Mouse (Mus musculus) liver, adult (tissue): ENCODE measurements around the gene Phactr1.

Experiments
- GATA4 ChIP-seq: IDR thresholded peaks from 2 replicates; pipeline ENCODE4 v1.6.1; 2014; ENCODE audit warnings: mild to moderate bottlenecking, low read length; ENCODE audit not compliant: insufficient replicate concordance

Phactr1 gene

GRCm38 (mm10) chr13:42991164-42991563 lies 310.7 kb downstream of the Phactr1 start:
- TF ChIP-seq GATA4 = no peak

GRCm38 (mm10) chr13:42992306-42992705 lies 311.9 kb downstream of the Phactr1 start:
- TF ChIP-seq GATA4 = no peak

DNA sequence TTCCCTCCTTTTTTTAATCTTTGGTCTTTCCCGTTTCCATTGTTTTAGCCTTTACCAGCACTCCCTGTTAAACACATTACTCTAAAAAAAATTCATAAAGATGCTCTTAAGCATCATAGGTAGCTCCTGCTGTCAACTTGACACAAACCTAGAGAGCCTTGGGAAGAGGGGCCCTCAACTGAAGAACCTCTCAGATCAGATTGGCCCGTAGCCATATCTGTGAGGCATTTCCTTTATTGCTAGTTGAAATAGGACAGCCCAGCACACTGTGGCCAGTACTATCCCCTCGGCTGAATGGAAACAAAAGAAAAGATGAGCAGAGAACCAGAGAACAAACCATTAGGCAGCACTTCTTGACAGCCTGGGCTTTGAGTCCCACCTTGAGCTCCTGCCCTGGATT lies 313.9 kb downstream of the Phactr1 start:
- TF ChIP-seq GATA4 = no peak

DNA sequence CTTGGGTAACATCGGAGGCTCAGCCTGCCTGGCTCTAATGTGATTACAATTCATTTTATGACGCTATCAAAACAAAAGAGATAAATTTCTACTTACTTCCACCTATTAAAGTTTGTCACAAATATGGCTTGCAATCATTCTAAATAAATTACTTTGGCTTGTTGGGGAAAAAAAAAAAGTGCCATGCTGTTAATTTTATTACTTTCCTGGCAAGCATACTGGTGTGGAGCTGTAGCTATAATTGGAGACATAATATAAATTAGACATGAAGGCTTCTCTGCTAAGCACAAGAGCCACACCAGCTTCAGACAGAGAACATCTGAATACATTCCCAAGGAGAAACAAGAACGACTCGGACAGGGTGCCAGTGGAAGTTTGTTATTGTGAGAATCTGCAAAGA lies 315.8 kb downstream of the Phactr1 start:
- no peak for TF ChIP-seq GATA4

GRCm38 (mm10) chr13:42999287-42999686 lies 318.9 kb downstream of the Phactr1 start:
- no peak for TF ChIP-seq GATA4

GRCm38 (mm10) chr13:43005131-43005579 lies 324.7 kb downstream of the Phactr1 start:
- no peak for TF ChIP-seq GATA4

DNA sequence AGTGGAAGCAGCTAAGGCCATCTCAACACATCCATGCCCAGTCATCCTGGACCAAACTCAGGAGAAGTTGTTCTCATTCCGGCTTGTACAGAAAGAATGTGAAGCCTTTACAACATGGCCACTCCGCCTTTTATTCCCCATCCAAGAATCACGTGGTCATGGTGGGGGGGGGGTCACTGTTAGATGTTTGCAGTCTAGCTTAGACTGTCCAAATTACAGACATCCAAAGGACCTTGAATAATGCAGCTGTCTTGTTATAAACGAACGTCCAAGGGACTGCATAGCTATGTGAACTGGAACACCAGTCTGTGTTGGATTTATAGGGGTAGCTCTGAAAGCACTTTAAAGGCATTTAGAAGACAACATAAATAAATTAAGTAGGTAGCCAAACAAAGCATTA lies 328.0 kb downstream of the Phactr1 start:
- TF ChIP-seq GATA4 = no peak

DNA sequence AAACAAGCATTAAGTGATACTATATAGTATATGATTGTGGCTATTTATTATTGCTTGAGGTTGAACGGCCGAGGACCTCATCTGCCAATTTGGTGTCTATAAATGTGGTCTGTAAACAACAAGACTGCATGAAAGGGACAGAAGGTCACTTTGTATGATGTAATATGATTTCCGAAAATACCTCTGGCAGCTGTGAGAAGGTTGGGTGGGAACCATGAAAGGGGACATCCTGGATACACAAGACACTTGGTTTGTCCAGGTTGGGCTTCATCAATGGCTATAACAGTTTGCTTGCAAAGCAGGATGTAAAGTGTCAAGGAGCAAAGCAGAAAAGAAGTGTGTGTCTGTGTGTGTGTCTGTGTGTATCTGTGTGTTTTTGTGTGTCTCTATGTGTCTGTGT lies 329.2 kb downstream of the Phactr1 start:
- no peak for TF ChIP-seq GATA4

- TF ChIP-seq GATA4 = no peak
These were observed 331.1 kb downstream of the Phactr1 start for GRCm38 (mm10) chr13:43011516-43011915.

GRCm38 (mm10) chr13:43013984-43014383 lies 333.6 kb downstream of the Phactr1 start:
- no peak for TF ChIP-seq GATA4

- TF ChIP-seq GATA4 = no peak
These were observed 335.3 kb downstream of the Phactr1 start for GRCm38 (mm10) chr13:43015768-43016167.

DNA sequence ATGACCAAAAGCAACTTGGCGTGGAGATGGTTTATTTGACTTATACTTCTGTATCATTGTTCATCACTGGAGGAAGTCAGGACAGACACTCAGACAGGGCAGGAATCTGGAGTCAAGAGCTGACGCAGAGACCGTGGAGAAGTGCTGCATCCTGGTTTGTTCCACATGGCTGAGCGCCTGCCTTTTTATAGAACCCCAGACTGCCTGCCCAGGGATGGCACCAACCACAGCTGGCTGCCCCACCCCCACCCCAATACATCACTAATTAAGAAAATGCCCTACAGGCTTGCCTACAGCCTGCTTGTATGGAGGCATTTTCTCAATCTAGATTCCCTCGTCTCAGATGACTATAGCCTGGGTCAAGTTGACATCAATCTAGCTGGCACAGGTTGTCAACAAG lies 338.4 kb downstream of the Phactr1 start:
- no peak for TF ChIP-seq GATA4

- TF ChIP-seq GATA4 = no peak
These were observed 340.6 kb downstream of the Phactr1 start for GRCm38 (mm10) chr13:43021031-43021430.

DNA sequence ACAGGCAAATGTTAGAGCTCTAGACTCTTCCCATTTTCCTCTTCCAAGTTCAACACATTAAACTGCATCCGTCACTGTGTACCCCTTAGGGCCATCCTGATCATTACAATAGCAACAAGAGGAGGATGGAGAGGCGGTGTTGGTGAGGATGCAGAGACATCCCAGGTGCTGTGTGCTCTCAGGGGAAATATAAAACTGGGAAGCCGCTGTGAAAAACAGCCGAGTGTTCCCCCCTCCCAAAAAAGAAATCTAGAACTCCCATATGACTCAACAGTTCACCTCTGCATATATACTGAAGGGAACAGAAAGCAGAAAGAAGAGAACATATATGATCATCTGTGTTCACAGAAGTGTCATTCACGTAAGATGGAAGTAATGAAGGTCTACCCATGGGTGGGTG lies 342.6 kb downstream of the Phactr1 start:
- TF ChIP-seq GATA4 = no peak

DNA sequence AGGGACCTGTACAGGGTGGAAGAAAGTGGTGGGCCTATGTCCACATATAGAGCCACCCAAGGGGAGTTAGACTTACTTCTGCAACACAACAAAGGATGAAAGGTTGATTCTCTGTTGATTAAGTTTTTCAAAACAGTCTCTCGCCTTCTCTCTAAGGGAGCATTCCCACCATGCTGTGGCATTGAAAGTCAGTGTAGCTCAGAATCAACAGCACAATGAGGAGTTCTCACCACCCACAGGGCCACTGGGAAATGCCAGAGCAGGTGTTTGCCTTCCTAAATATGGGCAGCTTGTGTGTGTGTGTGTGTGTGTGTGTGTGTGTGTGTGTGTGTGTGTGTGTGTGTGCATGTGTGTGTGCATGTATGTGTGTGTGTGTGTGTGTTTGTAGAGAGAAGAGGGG lies 347.1 kb downstream of the Phactr1 start:
- TF ChIP-seq GATA4 = no peak

- TF ChIP-seq GATA4 = no peak
These were observed 349.8 kb downstream of the Phactr1 start for GRCm38 (mm10) chr13:43030222-43030621.

- TF ChIP-seq GATA4 = no peak
These were observed 352.0 kb downstream of the Phactr1 start for GRCm38 (mm10) chr13:43032451-43032850.

DNA sequence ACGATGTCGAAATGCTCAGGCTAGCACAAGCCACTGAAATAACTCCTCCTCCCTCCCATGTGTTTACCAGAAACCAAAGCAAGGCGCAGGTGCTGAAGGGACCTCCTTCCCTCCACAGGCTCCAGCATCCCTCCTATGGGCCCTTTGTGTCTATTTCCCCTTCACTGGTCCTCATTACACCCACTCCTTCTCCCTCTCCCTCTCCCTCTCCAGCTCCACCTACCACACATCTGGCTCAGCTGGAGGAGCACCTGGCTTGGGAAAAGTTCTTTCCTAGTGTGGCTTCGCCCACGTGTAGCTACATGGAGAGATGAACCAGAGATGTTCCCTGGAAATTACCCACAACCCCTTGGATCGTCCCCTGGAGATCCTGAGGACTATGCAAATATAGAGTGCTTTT lies 356.1 kb downstream of the Phactr1 start:
- no peak for TF ChIP-seq GATA4
